Mouse (Mus musculus) hindbrain, embryonic 11.5 days (tissue): ENCODE measurements at regions not wholly inside any gene's neighbourhood (a gene's known extent, or its start where the extent isn't known, plus 50 kb on each side); places are given as distances from the start of the nearest gene placed in this dataset.

Source experiments
- ATAC-seq: fragments of 200-750 bp; cut with Nextera tagmentation; 2 replicates; pipeline ENCODE4 v1.8.0; 2017; ENCODE audit warnings: mild to moderate bottlenecking, moderate TSS enrichment, moderate library complexity; ENCODE audit not compliant: low FRiP score
- DNase-seq: peaks from one replicate; pipeline ENCODE4 v3.0.0-alpha.2; 2015; ENCODE audit warnings: low spot score
- H3K27ac ChIP-seq: fragments of 300-500 bp; sonication (generic); 2 replicates; pipeline ENCODE4 v1.5.1; 2014; ENCODE audit warnings: mild to moderate bottlenecking, low read depth, low read length
- H3K27me3 ChIP-seq: fragments of 300-500 bp; sonication (generic); 2 replicates; pipeline ENCODE4 v1.6.1; 2014; ENCODE audit warnings: mild to moderate bottlenecking, low read length, moderate library complexity, mixed read lengths; ENCODE audit not compliant: control insufficient read depth, insufficient read depth
- H3K36me3 ChIP-seq: fragments of 300-500 bp; sonication (generic); 2 replicates; pipeline ENCODE4 v1.6.1; 2014; ENCODE audit warnings: mild to moderate bottlenecking, low read length, moderate library complexity, mixed read lengths; ENCODE audit not compliant: control insufficient read depth, insufficient read depth
- H3K4me1 ChIP-seq: fragments of 300-500 bp; sonication (generic); replicated peaks from 2 replicates; pipeline ENCODE4 v1.6.1; 2014; ENCODE audit warnings: low read length, mixed read lengths; ENCODE audit not compliant: control insufficient read depth, insufficient read depth
- H3K4me2 ChIP-seq: fragments of 300-500 bp; sonication (generic); replicated peaks from 2 replicates; pipeline ENCODE4 v1.6.1; 2014; ENCODE audit warnings: mild to moderate bottlenecking, low read depth, low read length
- H3K4me3 ChIP-seq: fragments of 300-500 bp; sonication (generic); 2 replicates; pipeline ENCODE4 v1.5.1; 2014; ENCODE audit warnings: low read depth, low read length
- H3K9ac ChIP-seq: fragments of 300-500 bp; sonication (generic); 2 replicates; pipeline ENCODE4 v1.6.1; 2014; ENCODE audit warnings: low read depth, low read length
- H3K9me3 ChIP-seq: fragments of 300-500 bp; sonication (generic); 2 replicates; pipeline ENCODE4 v1.6.1; 2016; ENCODE audit warnings: low read length; ENCODE audit not compliant: control insufficient read depth
- WGBS: fragments of 180-500 bp; shearing (Covaris S2); extraction: QIAGEN DNeasy Blood & Tissue Kit; methylation state at CpG from one replicate; pipeline ENCODE4 v1.1.7; 2014; 5-methylcytosine and 5-hydroxymethylcytosine counted together

DNA sequence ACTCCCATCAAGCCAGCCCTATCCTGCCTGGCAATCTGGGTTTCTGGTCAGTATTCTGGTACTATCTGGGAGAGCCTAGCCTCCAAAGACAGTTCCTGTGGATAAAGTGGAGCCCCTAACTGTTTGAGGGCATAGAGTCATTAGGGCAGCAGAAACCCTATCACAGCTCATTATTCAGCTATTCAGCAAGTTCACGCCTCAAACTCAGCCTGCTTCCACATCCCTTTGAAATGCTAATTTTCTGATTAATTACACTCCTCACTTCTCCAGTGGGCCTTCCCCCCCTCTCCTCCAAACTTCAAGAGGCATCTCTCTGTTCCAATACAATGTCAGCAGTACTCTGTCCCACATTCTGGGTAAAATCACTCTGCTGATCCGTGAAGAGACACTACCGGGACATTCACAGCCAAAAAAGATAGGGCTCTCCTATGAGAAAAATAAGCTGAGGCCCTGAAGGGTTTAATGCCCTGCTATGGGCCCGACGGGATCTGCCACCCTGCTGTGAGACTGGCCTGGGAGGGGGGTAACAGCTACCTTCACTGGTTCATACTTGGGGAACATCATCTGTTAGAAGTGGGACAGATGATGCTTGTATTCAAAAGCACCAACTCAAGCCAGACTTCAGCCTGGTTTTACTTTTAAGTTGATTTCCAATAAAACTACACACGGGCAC is 220.0 kb upstream of the Zdhhc25 start:
- H3K27ac ChIP-seq = 0 out of 2 replicates have a peak overlapping the region, but pooled peaks have one; percentile 3
- no peak overlapping the region for H3K9ac ChIP-seq
- DNase-seq (peak; percentile 34), ATAC-seq (peak; percentile 69)
- no peak overlapping the region for H3K4me3 ChIP-seq
- peaks cover 9% of the 10 kb centered on the region for H3K4me1 ChIP-seq
- H3K36me3 ChIP-seq = no peaks in the 10 kb centered on the region
- no peaks in the 10 kb centered on the region for H3K9me3 ChIP-seq
- 14% methylated on average over 6 of the region's 6 CpGs for WGBS
- H3K27me3 ChIP-seq = no peaks in the 10 kb centered on the region
- no peak overlapping the region for H3K4me2 ChIP-seq

DNA sequence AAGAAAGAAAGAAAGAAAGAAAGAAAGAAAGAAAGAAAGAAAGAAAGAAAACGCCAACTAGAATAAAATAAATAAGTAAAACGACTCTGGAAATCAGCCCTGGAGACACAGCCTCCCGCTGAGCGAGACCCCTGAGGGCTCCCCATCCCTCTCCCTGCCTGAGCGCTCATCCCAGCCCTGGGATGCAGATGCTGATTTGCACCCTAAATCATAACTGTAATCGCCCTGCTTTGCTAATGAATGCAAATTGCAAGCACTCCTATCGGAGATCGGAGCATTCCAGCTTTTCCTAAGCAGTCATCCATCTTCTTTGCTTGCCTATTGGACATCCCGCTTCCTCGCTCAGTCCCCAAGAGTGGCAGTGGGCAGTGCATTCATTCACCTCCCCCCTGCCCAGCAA is 218.7 kb upstream of the Zdhhc25 start:
- Histone ChIP-seq H3K4me2 (no peak overlapping the region), H3K27me3 (no peaks in the 10 kb centered on the region), H3K4me3 (no peak overlapping the region), H3K9me3 (no peaks in the 10 kb centered on the region), H3K9ac (no peak overlapping the region), H3K4me1 (peaks cover 9% of the 10 kb centered on the region), H3K36me3 (no peaks in the 10 kb centered on the region), H3K27ac (no peak overlapping the region)
- WGBS = 26% methylated on average over 10 of the region's 10 CpGs
- ATAC-seq (no peak), DNase-seq (no peak)

DNA sequence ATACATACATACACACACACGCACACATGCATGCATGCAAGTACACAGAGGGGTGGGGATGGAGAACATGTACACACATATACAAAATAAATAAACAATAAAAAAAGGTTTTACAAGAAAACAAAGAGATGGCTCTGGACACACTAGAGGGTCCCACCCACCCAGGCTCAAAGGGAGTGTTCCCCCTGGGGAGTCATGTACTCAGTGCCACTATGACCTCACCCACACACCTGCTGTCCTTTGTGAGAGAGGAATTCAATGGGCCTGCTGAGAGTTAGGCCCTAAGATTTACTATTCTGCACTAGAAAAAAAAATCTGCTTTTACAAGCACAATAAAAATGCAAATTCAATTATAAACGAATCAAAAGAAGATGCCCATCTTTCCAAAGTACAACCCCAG is 214.2 kb upstream of the Zdhhc25 start:
- no peaks in the 10 kb centered on the region for H3K36me3 ChIP-seq
- no peaks in the 10 kb centered on the region for H3K27me3 ChIP-seq
- ATAC-seq = no peak
- H3K27ac ChIP-seq = no peak overlapping the region
- WGBS = 63% methylated on average over 2 of the region's 2 CpGs
- H3K9ac ChIP-seq = no peak overlapping the region
- H3K4me2 ChIP-seq = no peak overlapping the region
- no peaks in the 10 kb centered on the region for H3K4me1 ChIP-seq
- DNase-seq = no peak
- H3K4me3 ChIP-seq = no peak overlapping the region
- no peaks in the 10 kb centered on the region for H3K9me3 ChIP-seq

DNA sequence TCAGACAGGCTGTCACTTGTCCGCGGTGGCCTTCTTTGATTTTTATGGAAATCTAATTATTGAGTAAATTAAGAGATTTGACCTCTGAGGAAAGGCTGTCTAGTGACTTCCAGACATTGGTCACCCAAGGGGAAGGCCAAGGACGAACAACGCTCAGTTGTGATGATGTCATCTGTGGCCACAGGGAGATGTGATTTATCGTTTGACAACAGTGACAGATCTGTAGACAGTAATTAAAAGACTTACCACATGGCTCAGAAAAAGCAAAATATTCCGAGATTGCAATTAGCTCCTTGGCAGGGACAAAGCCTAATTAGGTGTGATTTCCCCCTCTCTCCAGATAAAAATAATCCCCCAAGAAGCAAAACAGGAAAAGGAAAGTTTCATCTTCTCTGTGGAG is 213.4 kb upstream of the Zdhhc25 start:
- 73% methylated on average over 6 of the region's 6 CpGs for WGBS
- ATAC-seq (no peak), DNase-seq (no peak)
- Histone ChIP-seq H3K9ac (no peak overlapping the region), H3K27me3 (no peaks in the 10 kb centered on the region), H3K4me3 (no peak overlapping the region), H3K36me3 (no peaks in the 10 kb centered on the region), H3K4me1 (no peaks in the 10 kb centered on the region), H3K9me3 (no peaks in the 10 kb centered on the region), H3K27ac (no peak overlapping the region), H3K4me2 (no peak overlapping the region)

DNA sequence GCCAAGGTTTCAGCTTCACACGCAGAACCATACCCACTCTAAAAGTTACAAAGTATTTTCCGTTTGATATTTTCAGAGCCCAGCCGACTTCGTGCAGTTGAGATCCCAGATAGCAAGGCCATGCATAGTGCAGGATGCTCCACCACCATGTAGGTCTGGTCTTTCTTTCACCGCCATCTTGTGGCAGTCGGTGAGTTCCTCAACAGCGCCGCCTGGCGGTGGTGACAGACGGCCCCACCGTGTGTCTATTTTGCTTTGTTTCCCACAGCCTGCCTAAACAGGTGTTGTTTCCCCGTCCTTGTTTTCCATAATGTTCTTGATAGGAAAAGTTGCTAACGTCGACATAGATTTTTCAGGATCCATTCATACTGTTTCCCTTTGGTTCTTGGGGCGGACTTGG is 208.3 kb upstream of the Zdhhc25 start:
- DNase-seq (no peak), ATAC-seq (no peak)
- H3K27ac ChIP-seq = no peak overlapping the region
- H3K36me3 ChIP-seq = no peaks in the 10 kb centered on the region
- H3K27me3 ChIP-seq = no peaks in the 10 kb centered on the region
- WGBS = 84% methylated on average over 15 of the region's 15 CpGs
- H3K4me3 ChIP-seq = no peak overlapping the region
- no peaks in the 10 kb centered on the region for H3K9me3 ChIP-seq
- H3K4me2 ChIP-seq = no peak overlapping the region
- H3K4me1 ChIP-seq = no peaks in the 10 kb centered on the region
- no peak overlapping the region for H3K9ac ChIP-seq

DNA sequence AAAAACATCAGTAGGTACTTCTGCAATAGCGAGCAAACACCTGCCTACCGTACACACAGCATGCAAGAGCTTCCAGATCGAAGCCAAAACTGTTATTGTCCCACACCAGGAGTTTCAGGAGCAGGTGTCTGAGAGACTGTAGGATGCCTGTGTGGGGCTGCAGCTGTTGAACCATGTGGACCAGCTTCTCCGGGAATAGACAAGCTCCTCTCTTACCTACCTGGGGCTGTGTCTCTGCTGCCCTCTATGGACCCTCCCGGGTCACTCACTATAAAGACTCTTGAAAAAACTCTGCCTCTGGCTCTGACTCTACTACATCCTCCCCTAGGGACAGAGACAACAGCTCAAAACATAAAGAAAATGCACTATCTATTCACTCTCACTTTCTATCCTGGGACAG is 201.0 kb upstream of the Zdhhc25 start:
- H3K36me3 ChIP-seq = no peaks in the 10 kb centered on the region
- no peak overlapping the region for H3K27ac ChIP-seq
- ATAC-seq (no peak), DNase-seq (peak; percentile 37)
- no peaks in the 10 kb centered on the region for H3K27me3 ChIP-seq
- WGBS = 53% methylated on average over 5 of the region's 5 CpGs
- H3K4me1 ChIP-seq = no peaks in the 10 kb centered on the region
- no peak overlapping the region for H3K4me3 ChIP-seq
- H3K4me2 ChIP-seq = no peak overlapping the region
- H3K9ac ChIP-seq = no peak overlapping the region
- H3K9me3 ChIP-seq = no peaks in the 10 kb centered on the region

DNA sequence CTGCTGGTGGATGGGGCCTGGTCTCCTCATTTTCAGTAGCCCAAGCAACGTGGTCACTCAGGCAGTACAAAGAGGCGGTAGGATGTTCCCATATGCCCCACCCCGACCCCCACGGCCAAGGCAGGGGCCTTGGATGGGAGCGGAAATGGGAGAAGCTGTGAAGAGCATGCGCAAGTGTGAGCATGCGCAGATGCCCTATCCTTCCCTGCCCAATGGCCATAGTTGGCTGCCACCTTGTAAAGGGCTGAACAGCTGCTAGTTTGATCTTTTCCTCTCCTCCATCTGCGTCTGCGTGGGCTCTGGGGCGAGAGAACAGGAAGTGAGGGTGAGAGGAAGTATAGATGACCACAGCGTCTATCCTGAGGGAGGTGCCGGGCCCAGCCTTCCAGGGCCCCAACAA is 200.1 kb upstream of the Zdhhc25 start:
- DNase-seq (no peak), ATAC-seq (no peak)
- no peaks in the 10 kb centered on the region for H3K4me1 ChIP-seq
- H3K9me3 ChIP-seq = no peaks in the 10 kb centered on the region
- no peak overlapping the region for H3K9ac ChIP-seq
- 82% methylated on average over 12 of the region's 12 CpGs for WGBS
- H3K27ac ChIP-seq = no peak overlapping the region
- H3K4me3 ChIP-seq = no peak overlapping the region
- H3K4me2 ChIP-seq = no peak overlapping the region
- H3K27me3 ChIP-seq = no peaks in the 10 kb centered on the region
- H3K36me3 ChIP-seq = no peaks in the 10 kb centered on the region

DNA sequence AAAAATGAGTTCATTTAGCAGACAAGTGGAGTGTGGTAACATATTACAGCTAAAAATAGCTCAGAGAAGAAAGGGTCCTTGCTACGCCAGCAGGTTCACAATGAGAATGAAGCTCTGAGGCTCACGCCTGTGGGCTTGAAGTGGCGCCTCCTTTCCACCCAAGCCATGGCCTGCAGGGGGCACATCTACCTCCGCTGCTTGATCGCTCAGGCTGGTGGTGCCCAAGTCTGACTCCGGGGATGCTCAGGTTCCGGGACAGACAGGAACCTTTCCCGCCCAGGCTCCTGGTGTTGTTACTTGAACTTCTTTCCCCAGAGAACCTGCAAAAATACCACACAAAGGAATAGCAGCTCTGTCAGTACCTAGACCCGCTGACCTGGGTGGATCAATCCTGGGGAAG is 199.3 kb upstream of the Zdhhc25 start:
- ATAC-seq = no peak
- no peaks in the 10 kb centered on the region for H3K4me1 ChIP-seq
- H3K27me3 ChIP-seq = no peaks in the 10 kb centered on the region
- no peaks in the 10 kb centered on the region for H3K36me3 ChIP-seq
- H3K4me3 ChIP-seq = no peak overlapping the region
- H3K4me2 ChIP-seq = no peak overlapping the region
- no peak overlapping the region for H3K9ac ChIP-seq
- no peak for DNase-seq
- WGBS = 55% methylated on average over 9 of the region's 9 CpGs
- H3K27ac ChIP-seq = no peak overlapping the region
- H3K9me3 ChIP-seq = no peaks in the 10 kb centered on the region

DNA sequence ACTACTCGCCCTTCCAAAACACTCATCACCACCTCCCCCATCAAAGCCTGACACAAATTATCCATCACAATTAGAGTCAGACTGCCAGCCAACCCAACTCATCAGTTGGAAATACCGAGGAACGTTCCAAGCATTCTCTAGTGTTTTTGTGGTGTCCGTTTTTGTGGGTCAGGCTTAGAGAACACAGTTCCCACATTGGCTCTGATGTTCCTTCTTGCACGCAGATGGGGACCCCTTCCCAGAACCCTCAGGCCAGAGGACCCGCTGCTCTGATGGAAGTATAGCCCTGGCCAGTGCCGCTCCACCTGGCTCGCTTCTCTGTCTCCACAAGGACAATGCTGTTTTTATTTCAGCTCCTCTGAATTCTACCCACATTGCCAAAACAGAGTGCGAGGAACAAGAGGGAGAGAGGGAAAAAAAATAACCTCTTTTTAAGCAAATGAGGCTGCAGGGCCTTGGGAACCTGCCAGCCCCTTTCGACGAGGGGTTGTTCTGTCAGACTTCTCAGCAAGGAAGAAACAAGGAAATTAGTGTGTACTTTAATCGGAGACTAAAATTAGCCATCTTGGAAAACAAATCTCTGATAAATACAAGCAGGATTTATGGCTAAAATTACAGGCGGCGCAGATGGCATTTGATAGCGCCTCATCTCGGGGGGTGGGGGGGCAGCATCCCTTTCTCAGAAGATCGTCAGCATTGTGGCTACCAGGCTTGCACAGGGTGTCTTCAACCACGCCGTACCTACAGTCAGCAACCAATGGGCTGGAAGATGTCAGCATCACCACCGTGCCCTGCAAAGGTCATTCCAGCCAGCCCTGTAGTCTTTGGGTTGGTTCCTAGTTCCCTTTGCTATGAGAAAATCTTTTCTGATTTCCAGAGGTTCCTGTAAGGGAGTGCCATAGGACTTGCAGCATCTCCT is 191.4 kb upstream of the Zdhhc25 start:
- H3K27me3 ChIP-seq = no peaks in the 10 kb centered on the region
- H3K4me1 ChIP-seq = no peaks in the 10 kb centered on the region
- no peak for ATAC-seq
- H3K27ac ChIP-seq = no peak overlapping the region
- H3K4me2 ChIP-seq = no peak overlapping the region
- H3K9me3 ChIP-seq = no peaks in the 10 kb centered on the region
- WGBS = 84% methylated on average over 20 of the region's 20 CpGs
- H3K36me3 ChIP-seq = no peaks in the 10 kb centered on the region
- H3K4me3 ChIP-seq = no peak overlapping the region
- no peak for DNase-seq
- no peak overlapping the region for H3K9ac ChIP-seq
